Mouse (Mus musculus) gastrocnemius, adult 8-10 months (tissue): Measurements from ENCODE around the gene Gm45711. TPM values are rescaled to one million over a fixed set of nuclear protein-coding genes. Genes with fewer than 3 reads are reported as not detected.

Source experiments
- DNase-seq, 2 experiments: peaks; one replicate each; pipeline ENCODE4 v3.0.0; 2022; ENCODE audit warnings: low spot score in 2 of 2
- total RNA-seq, 4 experiments: library from RNA; stranded (reverse); gene quantifications; 2 replicates each; pipeline ENCODE4 v1.2.4; 2022

Gm45711 gene
- total RNA-seq, 4 experiments from 2014 or later = not detected

- no peak for DNase-seq
Observed at GRCm38 (mm10) chr8:104242038-104242644, 67.7 kb downstream of the Gm45711 start.

GRCm38 (mm10) chr8:104239418-104239861 lies 70.4 kb downstream of the Gm45711 start:
- no peak for DNase-seq

GRCm38 (mm10) chr8:104234573-104234972 lies 75.3 kb downstream of the Gm45711 start:
- DNase-seq = no peak

- no peak for DNase-seq
Observed at GRCm38 (mm10) chr8:104232919-104233318, 77.0 kb downstream of the Gm45711 start.

GRCm38 (mm10) chr8:104232039-104232438 lies 77.8 kb downstream of the Gm45711 start:
- DNase-seq = no peak

Other genes with a start within 250 kb of the Gm45711 start
- 10 to 100 TPM; 25.8 to 39.6 (median 26.4) TPM for gene Cdh5, start 208.5 kb downstream of the Gm45711 start, total RNA-seq
- gene Bean1, start 139.6 kb downstream of the Gm45711 start, total RNA-seq = under 1 TPM in 1 of 4 experiments, not detected in 3; 0.56 TPM
- 1 to 10 TPM; 2.9 to 4.2 (median 3.9) TPM for gene Tk2, start 61.5 kb downstream of the Gm45711 start, total RNA-seq
- 1 to 10 TPM in 2 of 4 experiments, under 1 TPM in 2; 0.75 to 1.8 (median 1.2) TPM for gene Cklf, start 59.2 kb downstream of the Gm45711 start, total RNA-seq
- gene Cmtm2a, start 16.9 kb downstream of the Gm45711 start, total RNA-seq = not detected
- not detected for gene Cmtm1, start 64 bp upstream of the Gm45711 start, total RNA-seq
- gene Gm11020, start 11.5 kb upstream of the Gm45711 start, total RNA-seq = not detected
- gene Cmtm2b, start 12.1 kb upstream of the Gm45711 start, total RNA-seq = not detected
- 1 to 10 TPM; 1.9 to 5.0 (median 3.0) TPM for gene Cmtm3, start 29.3 kb upstream of the Gm45711 start, total RNA-seq
- 1 to 10 TPM; 4.0 to 4.9 (median 4.7) TPM for gene Cmtm4, start 85.7 kb upstream of the Gm45711 start, total RNA-seq
- gene Dync1li2, start 133.0 kb upstream of the Gm45711 start, total RNA-seq = 100 to 1,000 TPM in 1 of 4 experiments, 10 to 100 TPM in 3; 63.1 to 122 (median 75.8) TPM
- gene Terb1, start 199.8 kb upstream of the Gm45711 start, total RNA-seq = not detected
- gene Nae1, start 224.6 kb upstream of the Gm45711 start, total RNA-seq = 10 to 100 TPM; 21.5 to 29.2 (median 25.0) TPM
- 1 to 10 TPM in 2 of 4 experiments, under 1 TPM in 2; 0.21 to 1.2 (median 0.68) TPM for gene Car7, start 224.6 kb upstream of the Gm45711 start, total RNA-seq